28 mouse cellular contexts compared by ENCODE assay signal in the genomic region with DNA sequence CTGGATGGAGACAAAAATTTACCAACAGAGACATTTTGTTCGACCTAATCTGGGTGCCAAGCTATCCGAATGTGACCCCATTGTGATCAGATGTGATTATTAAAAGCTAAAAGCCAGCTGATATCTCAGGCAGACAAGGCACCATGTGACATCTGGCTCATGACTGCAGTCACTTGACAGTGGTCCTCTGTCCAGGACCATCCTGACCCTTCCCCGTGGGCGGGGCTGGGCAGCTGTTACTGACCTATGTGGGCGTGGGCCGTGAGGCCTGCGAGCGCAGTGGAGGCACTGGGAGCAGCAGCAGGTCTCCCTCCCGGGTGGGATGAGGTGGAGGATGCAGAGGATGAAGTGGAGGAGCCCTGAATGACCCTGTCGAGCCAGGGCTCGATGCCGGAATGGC. TPM values are rescaled to one million over a fixed set of nuclear protein-coding genes. Genes with fewer than 3 reads are reported as not detected.
A peak's percentile ranks its signal among the peaks of the same experiment; 100 is the strongest.
DNase-seq lines count a peak whose midpoint lies in the region; ATAC-seq and TF ChIP-seq lines count a peak whose summit lies in the region.
"Had no signal": no experiment of that assay in that cellular context is flagged by ENCODE, and none has a peak within 500 bp of the region (broad histone marks: within the 10 kb centered on the region; RNA-seq: fewer than 3 reads in every experiment).

No protein-coding gene starts in this region.

- H3ac ChIP-seq in myocyte (ENCODE audit: control insufficient read depth, insufficient read length): no peak overlapping the region

- H3K36me3 ChIP-seq in myocyte (ENCODE audit: control insufficient read depth, insufficient read depth): peaks cover 28% of the 10 kb centered on the region
- H3K36me3 ChIP-seq in hindbrain, embryonic 13.5 days: peaks cover 56% of the 10 kb centered on the region

- 89% methylated on average over 12 of the region's 12 CpGs for WGBS in hindbrain, embryonic 13.5 days

- no peak overlapping the region for H3K27ac ChIP-seq in hindbrain, embryonic 13.5 days
- H3K27ac ChIP-seq: hindbrain, embryonic 14.5 days; limb, embryonic 13.5 days; lung, embryonic 15.5 days; midbrain, embryonic 10.5 days; midbrain, embryonic 15.5 days; stomach, postnatal 0 days had no signal

- no peak for TF ChIP-seq POLR2A in myocyte (IDR thresholded peaks at IDR 0.05; ENCODE audit: insufficient read length, low read depth)

- no peak for ATAC-seq in hindbrain, embryonic 13.5 days (ENCODE audit: low FRiP score)
- ATAC-seq: CD4-positive, CD25-positive, alpha-beta regulatory T cell, adult 4 months; forebrain, embryonic 14.5 days; intestine, postnatal 0 days; midbrain, embryonic 15.5 days had no signal

- no peak overlapping the region for H3K9ac ChIP-seq in hindbrain, embryonic 13.5 days
- H3K9ac ChIP-seq: hindbrain, embryonic 14.5 days; limb, embryonic 13.5 days; lung, embryonic 15.5 days; midbrain, embryonic 15.5 days had no signal

- no peaks in the 10 kb centered on the region for H3K27me3 ChIP-seq in myocyte (ENCODE audit: control insufficient read depth, insufficient read depth, insufficient read length)
- no peaks in the 10 kb centered on the region for H3K27me3 ChIP-seq in hindbrain, embryonic 13.5 days
- H3K27me3 ChIP-seq: limb, embryonic 13.5 days; lung, embryonic 15.5 days; midbrain, embryonic 15.5 days had no signal

- DNase-seq in gastrocnemius, postnatal 10 days: peak; percentile 11
- no peak for DNase-seq in gastrocnemius, postnatal 4 days (ENCODE audit: low spot score in 2 of 2)
- peak; percentile 44 for DNase-seq in left cerebral cortex, adult 11 months (ENCODE audit: low spot score)
- no peak for DNase-seq in left cerebral cortex, postnatal 25 days (ENCODE audit: low spot score in 2 of 2)
- DNase-seq in brain, adult 2 months (ENCODE audit: low read depth, low spot score): peak; percentile 89
- DNase-seq: adrenal gland, postnatal 36 days; cerebellum, adult 9-10 months; gastrocnemius, postnatal 25 days; heart, adult 18-20 months; heart, postnatal 36 days; kidney, adult 9 months; kidney, postnatal 10 days; right cerebral cortex, postnatal 4 days; thymus, adult 18-20 months; thymus, postnatal 25 days had no signal

- H3K4me3 ChIP-seq in myocyte: no peak overlapping the region
- no peak overlapping the region for H3K4me3 ChIP-seq in hindbrain, embryonic 13.5 days
- H3K4me3 ChIP-seq: limb, embryonic 13.5 days; lung, embryonic 15.5 days; midbrain, embryonic 10.5 days; midbrain, embryonic 15.5 days had no signal

- no peaks in the 10 kb centered on the region for H3K4me1 ChIP-seq in hindbrain, embryonic 13.5 days (replicated peaks)
- H3K4me1 ChIP-seq: limb, embryonic 13.5 days; lung, embryonic 15.5 days; midbrain, embryonic 10.5 days; midbrain, embryonic 15.5 days had no signal

- no peaks in the 10 kb centered on the region for H3K79me2 ChIP-seq in myocyte (ENCODE audit: control insufficient read depth, insufficient read depth)

- no peak overlapping the region for H3K4me2 ChIP-seq in myocyte (ENCODE audit: low read depth)
- H3K4me2 ChIP-seq in hindbrain, embryonic 13.5 days: no peak overlapping the region
- H3K4me2 ChIP-seq: heart, embryonic 11.5 days; hindbrain, embryonic 14.5 days; limb, embryonic 13.5 days; liver, embryonic 11.5 days; lung, embryonic 15.5 days; midbrain, embryonic 15.5 days had no signal

- no peaks in the 10 kb centered on the region for H3K9me3 ChIP-seq in hindbrain, embryonic 13.5 days
- H3K9me3 ChIP-seq: limb, embryonic 13.5 days; lung, embryonic 15.5 days; midbrain, embryonic 10.5 days; midbrain, embryonic 15.5 days had no signal

- intact Hi-C loops in left cerebral cortex, postnatal 25 days (cut with DNase I): no loop called here

TF ChIP-seq in myocyte, 11 proteins besides CTCF, POLR2A, EP300 and RAD21:
- TF ChIP-seq USF1 (IDR thresholded peaks at IDR 0.05; ENCODE audit: low read depth) (no peak), MYOG (IDR thresholded peaks at IDR 0.05; ENCODE audit: control insufficient read depth in 1 of 3, insufficient read depth in 1 of 3, insufficient read length in 2 of 3, low read depth in 2 of 3) (peak in 2 of 3 experiments; percentile 46 to 73), MYOD1 (IDR thresholded peaks at IDR 0.05; ENCODE audit: control insufficient read depth in 1 of 3, insufficient read length in 2 of 3, low read depth in 2 of 3) (peak in 1 of 3 experiments; percentile 88), TCF12 (IDR thresholded peaks at IDR 0.05; ENCODE audit: insufficient read depth, poor library complexity, severe bottlenecking) (no peak), E2F4 (IDR thresholded peaks at IDR 0.05; ENCODE audit: insufficient read depth) (no peak), CEBPB (IDR thresholded peaks at IDR 0.05; ENCODE audit: insufficient read depth, poor library complexity, severe bottlenecking) (no peak), POLR2AphosphoS2 (IDR thresholded peaks at IDR 0.05; ENCODE audit: insufficient read length, low read depth) (no peak), REST (IDR thresholded peaks at IDR 0.05; ENCODE audit: insufficient read depth, insufficient read length) (no peak), MAX (IDR thresholded peaks at IDR 0.05; ENCODE audit: low read depth) (no peak), TCF3 (IDR thresholded peaks at IDR 0.05; ENCODE audit: insufficient read length, low read depth) (no peak), SRF (IDR thresholded peaks at IDR 0.05; ENCODE audit: control insufficient read depth, insufficient read length, low read depth) (no peak)
TF ChIP-seq in myocyte: peak in this region for 2.

RNA-seq across cellular contexts. Expression of a gene that starts 27.5 kb away (rescaled TPM):
- 10 to 100 TPM; 11.0 to 16.9 TPM for total RNA-seq in gastrocnemius, postnatal 10 days (2021)
- 10 to 100 TPM; 19.6 to 23.9 TPM for total RNA-seq in gastrocnemius, postnatal 4 days (2021)
- total RNA-seq in left cerebral cortex, postnatal 25 days (2021): 10 to 100 TPM; 52.7 to 57.4 TPM
- 11.1 TPM for polyA plus RNA-seq in myocyte (2012; fragmentation: generic; extraction: Trizol)
- 14.9 and 16.5 TPM in 2 replicates for polyA plus RNA-seq in hindbrain, embryonic 13.5 days (2015; fragmentation: Nextera tagmentation; extraction: Ambion mirVana)

Comparison
In these comparisons a context has a peak if more than half of its experiments do, and no peak if none do; other contexts are left out.
1. DNase-seq: peak in gastrocnemius, postnatal 10 days (single experiment), left cerebral cortex, adult 11 months (single experiment) and brain, adult 2 months (single experiment); none in gastrocnemius, postnatal 4 days (0 of 2) and left cerebral cortex, postnatal 25 days (0 of 2).